Mouse (Mus musculus) left cerebral cortex, postnatal 4 days (tissue): Measurements from ENCODE around the gene Myh6. TPM values are rescaled to one million over a fixed set of nuclear protein-coding genes. Genes with fewer than 3 reads are reported as not detected.
A peak's percentile ranks its signal among the peaks of the same experiment; 100 is the strongest.
"Not testable (repeated sequence)": the region's sequence is repeated elsewhere in the genome, so short reads cannot be mapped to it uniquely, and the experiment has no call there.

Source experiments
- DNase-seq: peaks from one replicate; pipeline ENCODE4 v3.0.0-alpha.2; 2022
- intact Hi-C: fragments of 180-260 bp; cut with DNase I; formaldehyde crosslinking; loops from one replicate; pipeline ENCODE4 v1.15.1; 2025
- total RNA-seq, 2 experiments: library from RNA; stranded (reverse); gene quantifications; 2 replicates each; pipeline ENCODE4 v1.2.3; 2021

Gene Myh6
- total RNA-seq, 2 experiments from 2014 or later = 2.7 TPM

DNA sequence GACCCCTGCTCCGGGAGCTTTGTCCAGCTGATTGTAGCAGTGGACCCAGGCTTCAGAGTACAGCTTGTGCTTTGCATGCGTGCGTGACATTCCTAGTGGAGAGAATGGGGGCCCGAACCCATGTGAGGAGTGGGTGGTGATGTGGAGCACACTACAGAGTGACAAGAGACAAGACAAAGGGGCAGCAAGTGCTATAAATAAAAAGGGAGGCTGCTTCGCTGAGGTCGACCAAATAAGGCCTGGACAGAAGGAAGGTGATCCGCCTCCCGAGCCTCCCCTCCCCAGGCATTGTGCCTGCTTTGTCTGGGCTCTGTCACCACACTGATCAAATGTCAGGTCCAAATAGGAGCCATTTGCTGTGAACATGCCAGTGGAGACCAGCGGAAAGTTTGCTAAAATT, 30.1 kb upstream of the Myh6 start:
- intact Hi-C loops = no loop called here
- DNase-seq = no peak

DNA sequence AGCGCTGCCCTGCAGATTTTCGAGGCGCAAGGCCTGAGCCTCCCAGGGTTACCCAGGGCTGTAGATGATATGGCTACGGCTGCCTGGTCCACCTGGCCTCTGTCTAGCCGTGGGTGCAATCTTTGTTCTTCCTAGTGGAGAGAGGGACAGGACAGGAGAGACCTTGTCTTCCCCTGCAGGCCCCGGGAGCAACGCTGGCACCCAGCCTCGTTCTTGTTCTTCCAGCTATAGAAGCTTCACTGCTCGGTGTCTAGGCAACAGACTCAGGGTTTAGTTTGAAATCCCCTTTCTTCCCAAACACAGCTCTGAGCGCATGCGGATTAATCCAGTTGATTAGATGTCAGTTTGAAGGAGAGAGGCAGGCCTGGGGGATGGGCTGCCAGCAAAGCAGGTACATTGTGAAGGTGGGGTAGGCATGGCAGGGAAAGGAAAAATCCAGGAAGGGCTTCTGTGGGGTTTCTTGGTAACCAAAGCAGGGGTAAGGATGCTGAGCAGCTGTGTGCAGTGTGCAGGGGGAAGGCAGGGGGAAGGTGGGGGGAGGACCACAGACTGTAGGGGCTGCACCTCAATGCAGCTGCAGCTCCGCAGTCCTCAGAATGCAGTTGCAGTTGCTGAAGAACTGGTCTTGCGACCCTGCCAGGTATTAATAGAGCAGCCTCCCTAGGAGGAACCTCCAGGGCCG, 28.9 kb upstream of the Myh6 start:
- DNase-seq = peak; percentile 54
- intact Hi-C loops = no loop called here

DNA sequence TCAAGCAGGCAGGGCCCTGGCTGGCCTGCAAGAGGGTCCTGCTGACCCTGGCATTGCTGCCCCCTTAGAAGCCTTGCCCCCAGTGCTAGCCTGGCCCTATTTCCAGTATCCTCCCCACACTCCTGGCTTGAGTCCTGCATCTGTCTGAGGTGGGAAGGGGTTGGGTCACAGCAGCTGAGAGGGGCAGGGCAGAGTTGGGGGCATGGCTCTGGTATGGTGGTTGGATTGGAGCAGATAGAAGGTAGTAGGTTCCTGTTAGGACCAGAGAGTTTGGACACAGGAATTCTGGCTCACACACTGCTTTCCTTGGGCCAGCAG, 28.1 kb upstream of the Myh6 start:
- intact Hi-C loops = no loop called here
- DNase-seq = no peak

DNA sequence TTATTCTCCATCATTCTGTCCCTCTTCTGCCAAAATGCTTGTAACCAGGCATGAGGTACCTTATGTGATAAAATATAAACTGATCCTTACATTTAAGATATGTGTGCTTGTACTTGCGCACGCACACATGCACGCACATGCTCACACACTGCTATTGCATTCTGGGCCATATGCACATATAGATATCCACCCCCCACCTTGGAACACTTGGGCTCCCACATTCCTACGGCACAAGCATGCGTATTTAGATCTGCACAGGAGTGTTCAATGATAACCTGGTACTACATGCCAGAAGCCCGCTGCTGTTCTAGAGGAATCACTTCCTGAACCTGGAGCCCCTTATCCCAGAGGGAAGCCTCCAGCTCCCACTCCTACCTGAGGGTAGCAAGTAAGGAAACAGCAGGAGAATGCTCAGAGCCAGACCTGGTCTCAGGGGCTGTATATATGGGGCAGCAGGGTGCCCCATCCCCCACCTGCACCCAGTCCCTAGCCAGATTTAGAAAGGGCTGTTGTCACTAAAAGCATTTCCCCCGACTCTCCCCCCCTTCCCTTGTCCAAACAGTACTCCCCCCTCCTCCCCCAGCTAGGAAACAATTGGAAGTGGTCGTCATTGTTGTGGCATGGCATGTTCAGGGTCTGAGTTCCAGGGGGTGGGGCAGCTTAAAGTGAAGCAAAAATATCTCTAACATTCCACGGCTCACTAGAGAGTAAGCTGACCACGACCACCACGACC, 27.6 kb upstream of the Myh6 start, which contains the start of gene Myh7:
Gene Myh7 (minus strand): TSS at position 491 of the 733 bp plus-strand sequence.
- no peak for DNase-seq
- intact Hi-C loops = no loop called here

DNA sequence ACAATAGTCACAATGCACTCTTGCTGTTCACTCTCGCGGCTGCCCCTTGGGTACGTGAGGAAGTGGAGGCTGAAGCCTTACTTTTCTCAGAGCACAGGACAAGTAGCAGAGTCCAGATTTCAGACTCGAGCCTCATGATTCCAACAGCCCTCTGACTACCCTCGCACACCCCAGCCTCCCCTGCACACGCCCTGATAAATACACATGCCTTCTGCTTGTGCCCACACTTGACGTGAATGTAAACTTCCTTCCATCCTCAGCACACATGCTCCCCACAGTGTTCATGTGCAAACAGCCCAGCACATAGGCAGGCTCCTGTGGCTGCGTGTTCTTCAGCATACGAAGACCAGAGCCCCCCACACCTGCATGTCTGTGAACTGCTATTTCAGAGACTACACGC, 26.9 kb upstream of the Myh6 start:
- intact Hi-C loops = no loop called here
- no peak for DNase-seq

DNA sequence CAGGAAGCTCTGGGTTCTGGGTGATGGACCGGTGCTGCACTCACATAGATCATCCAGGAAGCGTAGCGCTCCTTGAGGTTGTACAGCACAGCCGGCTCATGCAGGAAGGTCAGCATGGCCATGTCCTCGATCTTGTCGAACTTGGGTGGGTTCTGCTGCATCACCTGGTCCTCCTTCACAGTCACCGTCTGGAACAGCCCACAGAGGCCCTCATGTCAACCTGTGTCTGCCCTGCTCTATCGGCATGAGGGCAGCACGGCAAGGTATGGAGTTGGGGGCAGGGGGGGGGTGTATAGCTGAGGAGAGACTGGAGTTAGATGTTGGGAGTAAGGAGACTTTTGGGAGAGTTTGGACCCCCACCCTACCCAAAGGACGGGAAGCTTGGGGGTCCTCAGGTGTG, 25.5 kb upstream of the Myh6 start:
- intact Hi-C loops = no loop called here

DNA sequence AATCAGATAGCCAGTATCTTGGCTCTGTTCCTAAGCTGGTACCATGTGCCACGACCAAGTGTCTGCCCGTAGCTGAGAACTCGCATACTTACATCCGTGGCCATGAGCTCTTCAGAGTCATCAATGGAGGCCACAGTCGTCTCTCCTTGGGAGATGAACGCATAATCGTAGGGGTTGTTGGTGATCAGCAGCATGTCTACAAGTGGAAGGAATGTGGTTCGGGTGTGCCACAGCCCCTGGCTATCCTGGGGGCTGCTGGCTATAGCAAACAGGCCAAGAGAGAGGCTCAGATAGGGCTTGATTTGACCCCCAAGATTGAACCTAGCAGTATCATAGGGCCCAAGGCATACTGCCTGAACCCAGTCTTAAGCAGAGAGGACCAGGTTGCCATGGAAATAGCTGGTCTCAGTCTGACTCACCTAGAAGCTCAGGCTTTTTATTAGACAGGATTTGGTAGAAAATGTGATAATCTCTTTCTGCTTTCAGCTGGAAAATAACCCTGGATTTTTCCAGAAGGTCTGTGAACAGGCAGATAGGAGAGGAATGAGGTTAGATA, 23.2 kb upstream of the Myh6 start:
- DNase-seq = no peak
- intact Hi-C loops = no loop called here

More for the DNA sequence above, 25.5 kb upstream of the Myh6 start:
- no peak for DNase-seq

DNA sequence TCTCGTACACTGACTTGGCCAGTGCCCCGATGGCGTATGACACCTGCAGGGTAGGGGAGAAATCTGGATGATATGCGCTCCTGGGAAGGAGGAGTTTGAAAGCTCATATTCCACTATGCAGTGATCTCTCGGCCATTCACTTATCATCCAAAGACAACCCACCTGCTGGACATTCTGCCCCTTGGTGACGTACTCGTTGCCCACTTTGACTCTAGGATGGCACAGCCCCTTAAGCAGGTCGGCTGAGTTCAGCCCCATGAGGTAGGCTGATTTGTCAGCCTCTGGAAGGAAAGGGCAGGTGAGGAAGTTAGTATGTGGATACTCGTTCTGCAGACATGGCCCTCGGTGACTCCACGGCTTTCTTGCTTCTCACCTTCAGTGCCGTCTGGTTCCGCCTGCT, 22.2 kb upstream of the Myh6 start:
- no peak for DNase-seq
- intact Hi-C loops = no loop called here

DNA sequence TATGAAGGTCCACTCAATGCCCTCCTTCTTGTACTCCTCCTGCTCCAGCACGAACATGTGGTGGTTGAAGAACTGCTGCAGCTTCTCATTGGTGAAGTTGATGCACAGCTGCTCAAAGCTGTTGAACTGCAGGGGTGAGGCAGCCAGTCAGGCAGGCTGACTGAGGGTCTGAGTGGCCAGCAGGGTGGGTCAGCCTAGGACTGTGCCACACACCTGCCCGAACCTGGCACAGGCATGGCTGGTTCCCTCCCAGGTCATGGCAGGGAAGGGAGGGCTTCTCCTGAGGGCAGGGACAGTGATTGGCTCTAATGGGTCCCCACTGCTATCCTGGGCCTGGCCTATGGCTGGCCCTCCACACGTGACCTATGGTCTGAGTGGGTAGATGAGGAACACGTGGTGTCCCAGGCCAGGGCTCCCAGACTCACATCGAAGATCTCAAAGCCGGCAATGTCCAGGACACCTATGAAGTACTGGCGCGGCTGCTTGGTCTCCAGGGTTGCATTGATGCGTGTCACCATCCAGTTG, 21.7 kb upstream of the Myh6 start:
- intact Hi-C loops = not testable (repeated sequence)

DNA sequence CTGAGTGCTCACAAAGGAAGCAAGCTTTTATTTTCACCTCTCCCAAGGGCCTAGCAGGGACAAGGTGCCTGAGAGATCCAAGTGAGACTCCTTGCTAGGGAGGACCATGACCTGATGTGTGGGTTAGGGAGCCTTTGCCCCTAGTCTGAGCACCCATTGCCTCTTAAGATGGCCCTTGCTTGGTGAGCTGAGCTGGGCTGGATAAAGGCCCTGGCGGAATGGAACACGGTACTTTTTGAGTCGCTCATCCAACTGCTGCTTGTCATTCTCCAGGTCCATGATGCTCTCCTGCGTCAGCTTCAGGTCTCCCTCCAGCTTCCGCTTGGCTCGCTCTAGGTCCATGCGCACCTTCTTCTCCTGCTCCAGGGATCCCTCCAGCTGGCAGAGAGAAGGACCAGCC, 15.2 kb upstream of the Myh6 start:
- intact Hi-C loops = no loop called here

More for the DNA sequence above, 21.7 kb upstream of the Myh6 start:
- not testable (repeated sequence) for DNase-seq

DNA sequence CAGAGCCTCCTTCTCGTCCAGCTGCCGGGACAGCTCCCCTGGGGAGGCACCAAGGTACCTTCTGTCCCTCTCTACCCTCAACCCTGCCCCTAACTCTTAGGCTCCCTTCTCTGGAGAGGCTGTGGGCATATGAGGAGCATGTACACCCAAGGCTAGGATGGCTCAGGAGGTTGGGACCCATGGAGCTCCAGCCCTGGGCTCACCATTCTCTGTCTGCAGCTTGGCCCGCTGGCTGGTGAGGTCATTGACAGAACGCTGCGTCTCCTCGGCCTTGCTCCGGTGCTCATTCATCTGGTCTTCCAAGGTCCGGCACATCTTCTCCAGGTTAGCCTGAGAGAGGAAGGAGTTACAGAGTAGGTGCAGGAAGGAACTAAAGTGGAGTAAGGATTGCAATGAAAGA, 11.9 kb upstream of the Myh6 start:
- no peak for DNase-seq
- intact Hi-C loops = no loop called here

More for the DNA sequence above, 15.2 kb upstream of the Myh6 start:
- DNase-seq = no peak

DNA sequence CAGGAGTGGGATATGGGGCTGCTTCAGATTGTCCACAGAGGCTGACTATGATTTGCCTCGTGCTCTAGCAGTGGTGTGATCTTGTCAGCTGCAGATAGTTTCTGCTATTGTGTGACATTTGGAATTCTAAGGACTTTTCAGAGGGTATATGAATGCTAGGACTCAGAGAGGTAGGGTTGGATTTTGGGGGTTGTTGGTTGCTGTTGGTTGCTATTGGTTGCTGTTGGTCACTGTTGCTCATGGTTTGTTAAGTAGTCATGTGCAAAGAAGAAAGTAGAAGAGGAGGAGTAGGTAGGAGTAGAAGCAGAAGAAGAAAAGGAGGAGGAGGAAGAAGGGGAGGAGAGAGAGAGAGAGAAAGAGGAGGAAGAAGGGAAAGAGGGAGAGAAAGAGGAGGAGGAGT, 9.9 kb upstream of the Myh6 start, which contains the start of gene Gm17428:
Gene Gm17428 (plus strand): TSS at position 301 of the 400 bp plus-strand sequence.
- intact Hi-C loops = no loop called here
- DNase-seq = no peak

DNA sequence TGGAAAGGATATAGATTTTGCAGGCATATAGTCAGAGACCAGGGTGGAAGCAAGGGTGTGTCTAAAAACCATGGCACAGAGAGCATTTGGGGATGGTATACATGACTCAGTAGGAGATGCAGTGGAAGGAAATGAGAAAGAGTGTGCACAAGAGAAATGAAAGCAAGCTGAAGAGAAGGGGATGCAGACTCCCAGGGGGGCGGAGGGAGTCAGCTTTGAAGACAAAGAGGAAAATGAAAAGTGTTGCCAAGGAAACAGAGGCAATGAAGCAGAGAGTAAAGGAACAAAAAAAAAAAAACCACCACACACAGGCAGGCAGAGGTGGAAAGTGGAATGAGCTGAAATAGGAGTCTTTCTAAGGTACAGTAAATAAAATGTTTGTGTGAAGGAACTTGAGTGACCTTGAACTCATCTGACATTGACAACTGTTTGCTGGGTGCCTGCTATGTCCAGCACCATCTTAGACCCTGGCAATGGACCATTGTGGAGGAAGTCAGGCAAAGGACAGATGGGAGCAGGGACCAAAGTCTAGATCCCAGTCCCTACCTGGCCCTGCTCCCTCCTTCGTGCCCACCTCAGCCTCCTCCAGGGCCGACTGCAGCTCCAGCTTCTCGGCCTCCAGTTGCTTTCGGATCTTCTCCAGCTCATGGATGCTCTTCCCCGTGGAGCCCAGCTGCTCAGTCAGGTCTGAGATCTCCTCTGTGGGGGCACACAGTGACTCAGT, 7.5 kb upstream of the Myh6 start:
- peak; percentile 29 for DNase-seq
- intact Hi-C loops = no loop called here

DNA sequence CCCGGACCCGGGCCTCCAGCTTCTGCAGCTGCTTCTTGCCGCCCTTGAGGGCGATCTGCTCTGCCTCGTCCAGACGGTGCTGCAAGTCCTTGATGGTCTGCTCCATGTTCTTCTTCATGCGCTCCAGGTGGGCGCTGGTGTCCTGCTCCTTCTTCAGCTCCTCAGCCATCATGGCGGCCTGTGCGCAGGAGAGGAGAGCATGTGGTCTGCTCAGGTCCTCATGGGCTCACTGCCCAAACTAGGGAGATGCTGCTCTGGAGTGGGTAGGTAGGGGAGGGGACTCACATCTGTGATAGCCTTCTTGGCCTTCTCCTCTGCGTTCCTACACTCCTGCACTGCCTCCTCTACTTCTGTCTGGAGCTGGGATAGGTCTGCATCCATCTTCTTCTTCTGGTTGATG, 6.1 kb upstream of the Myh6 start:
- intact Hi-C loops, DNase-seq: not testable (repeated sequence)

DNA sequence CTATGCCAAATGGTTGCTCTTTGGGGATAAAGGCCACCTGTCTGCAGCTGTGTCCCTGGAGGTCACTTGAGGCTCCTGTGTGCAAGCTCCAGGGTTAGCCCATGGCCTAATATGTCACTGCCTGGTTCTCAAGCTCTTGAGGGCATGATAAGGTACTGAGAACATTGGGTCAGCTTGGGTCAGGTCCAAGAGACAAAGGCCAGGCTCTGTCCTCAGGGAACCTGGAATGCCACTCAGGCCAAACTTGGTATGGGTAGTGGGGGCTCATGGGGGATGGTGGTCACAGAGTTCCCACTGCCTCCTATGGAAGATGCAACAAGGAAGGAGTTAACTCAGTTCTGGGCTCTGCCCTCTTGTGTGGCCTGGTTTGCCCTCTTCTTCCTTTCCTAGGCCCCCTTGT, 1.6 kb upstream of the Myh6 start:
- DNase-seq = no peak
- intact Hi-C loops = no loop called here

DNA sequence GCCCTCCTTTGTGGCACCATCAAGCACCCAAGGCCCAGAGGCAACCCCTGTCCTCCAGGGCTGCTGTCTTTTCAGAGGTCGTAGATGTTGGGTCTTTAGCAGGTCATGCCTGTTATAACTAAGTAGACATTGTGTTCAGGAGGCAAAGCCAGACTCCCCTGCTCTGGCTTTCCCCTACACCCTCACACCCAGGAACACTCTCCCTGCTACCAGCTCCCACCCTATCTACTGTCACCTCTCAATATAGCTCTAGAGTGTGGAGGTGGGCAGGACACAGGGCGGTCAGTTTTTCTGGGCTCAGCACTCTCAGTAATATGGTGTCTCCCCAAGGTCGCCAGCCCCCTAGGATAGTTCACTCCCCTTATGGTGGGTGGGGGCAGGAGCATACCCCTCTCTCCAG, 1.1 kb upstream of the Myh6 start:
- DNase-seq = no peak
- intact Hi-C loops = no loop called here

DNA sequence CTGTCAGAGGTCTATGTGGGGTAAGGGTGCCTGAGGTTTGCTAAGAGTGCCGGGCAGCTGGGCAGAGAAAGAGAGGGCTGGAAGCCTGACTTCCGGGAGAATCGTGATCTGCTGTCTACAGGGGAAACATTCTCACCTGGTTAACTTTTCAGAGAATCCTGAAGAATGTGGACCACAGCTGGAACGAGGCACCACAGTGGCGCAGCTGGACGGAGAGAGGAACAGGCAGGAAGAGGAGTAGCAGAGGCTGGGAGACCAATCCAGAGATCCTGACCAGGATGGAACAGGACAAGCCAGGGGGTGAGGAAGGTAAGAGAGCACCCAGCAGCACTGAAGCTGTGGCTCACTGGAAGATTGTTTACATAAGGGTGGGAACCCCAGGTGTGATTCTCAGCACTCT, 1.1 kb downstream of the Myh6 start:
- DNase-seq = no peak
- intact Hi-C loops = no loop called here

DNA sequence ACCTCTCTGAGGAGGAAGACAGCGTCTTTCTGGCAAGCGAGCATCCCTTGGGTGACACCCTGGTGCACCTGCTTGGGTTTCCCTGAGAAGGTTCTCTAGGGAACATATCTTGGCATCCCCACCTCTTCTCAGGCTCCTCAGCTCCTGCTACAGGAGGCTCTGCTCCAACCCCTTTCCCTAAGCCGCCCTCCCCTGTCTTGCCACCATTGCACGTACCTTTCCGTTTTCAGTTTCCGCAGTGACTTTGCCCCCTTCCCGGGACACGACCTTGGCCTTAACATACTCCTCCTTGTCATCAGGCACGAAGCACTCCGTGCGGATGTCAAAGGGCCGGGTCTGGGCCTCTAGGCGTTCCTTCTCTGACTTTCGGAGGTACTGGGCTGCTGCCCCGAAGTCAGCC, 1.7 kb downstream of the Myh6 start:
- no peak for DNase-seq
- intact Hi-C loops = no loop called here

DNA sequence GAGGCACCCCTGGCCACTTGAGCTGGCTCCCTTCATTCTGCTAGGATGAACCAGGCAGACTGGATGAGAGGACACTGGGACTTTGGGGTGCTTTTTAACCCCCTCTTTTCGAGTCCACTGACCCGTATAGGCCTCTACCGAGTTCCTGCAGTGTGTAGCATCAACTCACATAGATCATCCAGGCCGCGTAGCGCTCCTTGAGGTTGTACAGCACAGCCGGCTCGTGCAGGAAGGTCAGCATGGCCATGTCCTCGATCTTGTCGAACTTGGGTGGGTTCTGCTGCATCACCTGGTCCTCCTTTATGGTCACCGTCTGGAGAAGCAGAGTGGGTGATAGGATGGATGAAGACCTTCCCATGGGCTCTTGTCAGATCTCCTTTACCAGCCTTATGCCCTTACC, 3.0 kb downstream of the Myh6 start:
- intact Hi-C loops = no loop called here
- no peak for DNase-seq

DNA sequence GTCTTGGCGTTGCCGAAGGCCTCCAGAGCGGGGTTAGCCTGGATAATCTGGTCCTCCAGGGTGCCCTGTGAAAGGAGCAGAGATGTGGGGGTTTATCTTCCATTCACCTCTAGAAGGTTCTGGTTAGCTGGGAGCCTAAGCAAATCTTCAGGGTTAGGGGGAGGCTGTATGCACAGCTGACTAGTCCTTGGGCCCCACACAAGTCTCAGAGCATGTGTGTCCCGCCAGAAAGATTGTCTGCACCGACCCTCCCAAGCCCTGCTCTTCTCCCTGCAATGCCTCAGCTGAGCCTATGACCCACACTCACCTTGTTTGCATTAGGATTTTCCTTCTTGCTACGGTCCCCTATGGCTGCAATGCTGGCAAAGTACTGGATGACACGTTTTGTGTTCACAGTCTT, 4.0 kb downstream of the Myh6 start:
- DNase-seq = no peak
- intact Hi-C loops = no loop called here

DNA sequence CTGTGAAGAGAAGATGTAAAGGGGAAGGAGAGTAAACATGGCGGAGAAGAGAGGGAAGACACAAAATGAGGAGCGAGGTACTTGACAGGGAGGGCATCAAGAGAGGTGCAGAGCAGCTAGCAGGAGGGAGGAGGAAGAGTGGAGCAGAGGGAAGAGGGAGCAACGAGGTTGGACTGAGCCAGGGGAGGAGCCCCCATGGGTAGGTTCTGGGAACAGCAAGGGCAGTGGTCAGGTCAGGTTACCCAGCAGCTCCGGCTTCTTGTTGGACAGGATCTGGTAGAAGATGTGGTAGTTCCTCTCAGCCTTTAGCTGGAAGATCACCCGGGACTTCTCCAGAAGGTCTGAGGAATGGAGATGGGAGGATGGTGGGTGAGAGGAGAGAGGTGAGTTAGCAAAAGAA, 5.2 kb downstream of the Myh6 start:
- intact Hi-C loops = no loop called here
- DNase-seq = no peak
